Mouse (Mus musculus): ENCODE results near the gene Cbs. TPM values are rescaled to one million over a fixed set of nuclear protein-coding genes. Genes with fewer than 3 reads are reported as not detected.

The Cbs gene
- polyA plus RNA-seq, 1 experiment = 4.8 TPM

DNA sequence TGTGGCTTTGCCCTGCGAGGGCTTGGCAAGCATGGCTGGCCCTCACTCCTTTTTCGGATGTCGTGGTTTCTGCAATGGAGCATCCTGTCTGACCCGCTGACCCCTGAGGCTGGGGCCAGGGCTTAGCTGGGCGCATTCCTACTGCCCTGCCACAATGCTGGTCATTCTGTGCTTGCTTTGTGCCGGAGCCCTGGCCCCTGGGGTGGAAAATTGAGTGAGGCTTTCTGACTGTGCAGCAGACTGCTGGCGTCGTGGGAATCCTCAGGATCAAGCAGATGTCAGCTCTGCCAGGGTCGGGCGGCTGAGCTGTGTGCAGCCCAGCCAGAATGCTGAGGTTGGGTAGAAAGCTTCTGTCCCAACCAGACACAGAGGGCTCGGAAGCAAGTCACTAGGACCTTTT is 33.1 kb upstream of the Cbs start:
- Histone ChIP-seq H3K4me3 (replicated peaks; ENCODE audit: control insufficient read depth, low read depth, low read length) (no peak overlapping the region), H3K27ac (ENCODE audit: control insufficient read depth, insufficient read depth, low read depth, low read length, poor library complexity) (no peak overlapping the region), H3K4me1 (ENCODE audit: control insufficient read depth, insufficient read depth, low read length) (peaks cover 2% of the 10 kb centered on the region)
- TF ChIP-seq POLR2A (IDR thresholded peaks at IDR 0.05; ENCODE audit: borderline replicate concordance, control insufficient read depth, low read depth, low read length) (no peak), CTCF (IDR thresholded peaks at IDR 0.05; ENCODE audit: control insufficient read depth, insufficient read depth, low read length) (no peak)
- 67% methylated on average over 11 of the region's 11 CpGs for whole genome bisulfite sequencing

DNA sequence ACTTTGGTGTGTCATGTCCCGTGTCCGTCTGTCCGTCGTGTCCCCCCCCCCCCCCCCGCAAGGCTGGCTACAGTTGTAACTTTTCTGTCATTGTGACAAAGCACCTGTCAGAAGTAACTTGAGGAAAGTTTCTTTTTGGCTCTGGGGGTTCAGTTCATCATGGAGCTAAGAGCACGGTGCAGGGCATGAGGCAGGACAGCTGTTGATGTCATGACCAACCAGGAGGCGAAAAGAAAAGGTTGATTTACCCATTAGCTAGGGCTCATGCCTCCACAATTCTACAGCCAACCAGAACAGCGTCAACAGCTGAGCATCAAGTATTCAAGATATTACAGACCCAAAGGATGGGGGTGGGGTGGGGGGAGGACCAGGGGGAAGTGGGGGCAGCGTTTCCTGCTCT is 31.3 kb upstream of the Cbs start:
- H3K4me1 ChIP-seq (ENCODE audit: control insufficient read depth, insufficient read depth, low read length) = peaks cover 2% of the 10 kb centered on the region
- H3K27ac ChIP-seq (ENCODE audit: control insufficient read depth, insufficient read depth, low read depth, low read length, poor library complexity) = no peak overlapping the region
- H3K4me3 ChIP-seq (replicated peaks; ENCODE audit: control insufficient read depth, low read depth, low read length) = no peak overlapping the region
- WGBS = 57% methylated on average over 9 of the region's 9 CpGs
- no peak for TF ChIP-seq POLR2A (IDR thresholded peaks at IDR 0.05; ENCODE audit: borderline replicate concordance, control insufficient read depth, low read depth, low read length)
- TF ChIP-seq CTCF (IDR thresholded peaks at IDR 0.05; ENCODE audit: control insufficient read depth, insufficient read depth, low read length) = no peak

- peak; percentile 93 for TF ChIP-seq CTCF (IDR thresholded peaks at IDR 0.05; ENCODE audit: control insufficient read depth, insufficient read depth, low read length)
- TF ChIP-seq POLR2A (IDR thresholded peaks at IDR 0.05; ENCODE audit: borderline replicate concordance, control insufficient read depth, low read depth, low read length) = no peak
- no peaks in the 10 kb centered on the region for H3K4me1 ChIP-seq (ENCODE audit: control insufficient read depth, insufficient read depth, low read length)
- no peak overlapping the region for H3K4me3 ChIP-seq (replicated peaks; ENCODE audit: control insufficient read depth, low read depth, low read length)
- 3% methylated on average over 4 of the region's 4 CpGs for WGBS
- no peak overlapping the region for H3K27ac ChIP-seq (ENCODE audit: control insufficient read depth, insufficient read depth, low read depth, low read length, poor library complexity)
Observed at GRCm38 (mm10) chr17:31664760-31665159, 27.7 kb upstream of the Cbs start.

- Histone ChIP-seq H3K27ac (ENCODE audit: control insufficient read depth, insufficient read depth, low read depth, low read length, poor library complexity) (no peak overlapping the region), H3K4me3 (replicated peaks; ENCODE audit: control insufficient read depth, low read depth, low read length) (no peak overlapping the region), H3K4me1 (ENCODE audit: control insufficient read depth, insufficient read depth, low read length) (peaks cover 1% of the 10 kb centered on the region; the same call in 1 of the 2 replicates)
- TF ChIP-seq POLR2A (IDR thresholded peaks at IDR 0.05; ENCODE audit: borderline replicate concordance, control insufficient read depth, low read depth, low read length) (no peak), CTCF (IDR thresholded peaks at IDR 0.05; ENCODE audit: control insufficient read depth, insufficient read depth, low read length) (0 out of 2 replicates have a peak, but pooled peaks have one; percentile 10)
Observed at GRCm38 (mm10) chr17:31662855-31663254, 25.8 kb upstream of the Cbs start.

DNA sequence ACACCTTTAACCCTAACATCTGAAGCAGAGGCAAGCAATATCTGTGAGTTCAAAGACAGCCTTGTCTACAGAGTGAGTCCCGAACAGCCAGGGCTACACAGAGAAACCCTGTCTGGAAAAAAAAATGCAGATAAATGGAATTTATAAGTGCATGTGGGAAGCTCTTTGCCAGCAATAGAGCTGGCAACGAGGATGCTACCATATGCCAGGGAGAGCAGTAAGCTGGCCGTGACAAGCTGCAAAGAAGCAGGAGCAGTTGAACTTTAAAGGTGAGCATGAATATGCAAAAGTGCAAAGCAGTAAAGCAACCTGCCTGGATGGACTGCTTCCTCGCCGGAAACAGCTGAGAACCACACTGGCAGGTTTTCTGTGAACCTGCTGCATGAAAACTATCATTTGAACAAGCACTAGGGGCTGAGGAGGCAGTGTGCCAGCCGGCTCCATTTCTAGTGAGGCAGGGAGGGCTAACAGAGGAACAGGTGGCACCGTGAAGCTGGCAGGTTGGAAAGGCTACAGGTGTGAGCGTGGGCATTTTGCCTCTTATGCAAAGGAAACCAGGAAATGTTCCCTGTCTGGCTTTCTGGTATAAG is 23.7 kb upstream of the Cbs start:
- TF ChIP-seq CTCF (IDR thresholded peaks at IDR 0.05; ENCODE audit: control insufficient read depth, insufficient read depth, low read length) = no peak
- no peak for TF ChIP-seq POLR2A (IDR thresholded peaks at IDR 0.05; ENCODE audit: borderline replicate concordance, control insufficient read depth, low read depth, low read length)
- WGBS = 78% methylated on average over 8 of the region's 8 CpGs
- Histone ChIP-seq H3K4me1 (ENCODE audit: control insufficient read depth, insufficient read depth, low read length) (peaks cover 5% of the 10 kb centered on the region), H3K27ac (ENCODE audit: control insufficient read depth, insufficient read depth, low read depth, low read length, poor library complexity) (no peak overlapping the region), H3K4me3 (replicated peaks; ENCODE audit: control insufficient read depth, low read depth, low read length) (no peak overlapping the region)

DNA sequence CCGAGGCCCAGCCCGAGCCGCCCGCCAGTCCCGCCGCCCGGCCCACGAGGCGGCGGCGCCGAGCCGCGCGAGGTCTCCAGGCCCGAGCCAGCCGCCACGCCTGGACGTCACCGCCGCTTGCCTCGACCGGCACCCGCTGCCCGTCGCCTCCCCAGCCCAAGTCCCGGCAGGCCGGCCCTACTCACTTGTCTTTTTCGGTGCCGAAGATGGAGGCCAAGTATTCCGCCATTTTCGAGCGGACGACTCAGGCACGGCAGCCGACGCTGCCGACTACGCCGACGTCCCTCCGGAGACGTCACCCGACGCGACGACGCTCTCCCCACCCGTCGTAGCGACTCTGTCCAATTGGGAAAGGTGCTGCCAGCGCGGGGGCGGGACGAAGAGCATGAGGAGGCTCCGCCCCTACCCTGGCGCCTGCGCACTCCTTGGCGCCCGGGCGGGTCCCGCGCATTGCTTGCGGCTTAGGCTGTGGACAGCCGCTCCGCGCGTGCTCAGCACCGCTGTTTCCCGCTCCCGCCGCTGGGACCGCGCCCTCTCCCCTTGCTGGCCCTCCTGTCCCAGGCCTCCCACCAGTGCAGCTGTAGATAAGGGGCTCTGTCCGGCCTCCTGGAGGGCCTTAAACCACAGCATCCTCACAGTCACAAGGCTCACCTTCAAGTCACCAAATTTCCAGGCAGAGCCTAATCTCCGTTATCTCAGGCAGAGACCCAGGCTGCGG is 21.6 kb upstream of the Cbs start, which contains the start of gene U2af1:
U2af1 (minus strand) TSS at position 425 of the 718 bp plus-strand sequence.
- under 1% methylated on average over 74 of the region's 77 CpGs for whole genome bisulfite sequencing
- Histone ChIP-seq H3K27ac (ENCODE audit: control insufficient read depth, insufficient read depth, low read depth, low read length, poor library complexity) (peak within 1 kb of the TSS; percentile 89), H3K4me3 (replicated peaks; ENCODE audit: control insufficient read depth, low read depth, low read length) (peak within 1 kb of the TSS; percentile 91), H3K4me1 (ENCODE audit: control insufficient read depth, insufficient read depth, low read length) (peaks cover 7% of the 10 kb centered on the region)
- TF ChIP-seq POLR2A (IDR thresholded peaks at IDR 0.05; ENCODE audit: borderline replicate concordance, control insufficient read depth, low read depth, low read length) (peak; percentile 75; the same call in 1 of the 2 replicates), CTCF (IDR thresholded peaks at IDR 0.05; ENCODE audit: control insufficient read depth, insufficient read depth, low read length) (no peak)

DNA sequence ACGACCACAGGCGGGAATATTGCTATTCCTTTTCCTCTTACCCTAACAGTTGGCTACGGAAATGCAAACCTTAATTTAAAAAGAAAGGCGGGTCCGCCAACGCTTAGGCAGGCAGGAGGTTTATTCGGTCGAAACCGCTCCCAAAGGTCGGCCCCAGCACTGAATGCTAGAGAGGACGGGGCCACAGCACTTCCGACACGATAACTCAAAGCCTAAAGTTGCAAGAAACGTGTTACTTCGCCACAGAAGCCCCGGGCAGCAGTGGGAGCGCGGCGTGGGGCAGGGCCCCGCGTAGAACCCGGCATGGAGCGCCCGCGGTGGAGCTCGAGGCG is 21.1 kb upstream of the Cbs start:
- Histone ChIP-seq H3K4me3 (replicated peaks; ENCODE audit: control insufficient read depth, low read depth, low read length) (peak overlapping the region; percentile 91), H3K4me1 (ENCODE audit: control insufficient read depth, insufficient read depth, low read length) (peaks cover 9% of the 10 kb centered on the region), H3K27ac (ENCODE audit: control insufficient read depth, insufficient read depth, low read depth, low read length, poor library complexity) (peak overlapping the region; percentile 89)
- no peak for TF ChIP-seq CTCF (IDR thresholded peaks at IDR 0.05; ENCODE audit: control insufficient read depth, insufficient read depth, low read length)
- no peak for TF ChIP-seq POLR2A (IDR thresholded peaks at IDR 0.05; ENCODE audit: borderline replicate concordance, control insufficient read depth, low read depth, low read length)
- 0% methylated on average over 27 of the region's 27 CpGs for WGBS

- WGBS = 43% methylated on average over 12 of the region's 12 CpGs
- Histone ChIP-seq H3K4me1 (ENCODE audit: control insufficient read depth, insufficient read depth, low read length) (peaks cover 9% of the 10 kb centered on the region), H3K27ac (ENCODE audit: control insufficient read depth, insufficient read depth, low read depth, low read length, poor library complexity) (no peak overlapping the region), H3K4me3 (replicated peaks; ENCODE audit: control insufficient read depth, low read depth, low read length) (peak overlapping the region; percentile 91)
- TF ChIP-seq CTCF (IDR thresholded peaks at IDR 0.05; ENCODE audit: control insufficient read depth, insufficient read depth, low read length) (no peak), POLR2A (IDR thresholded peaks at IDR 0.05; ENCODE audit: borderline replicate concordance, control insufficient read depth, low read depth, low read length) (no peak)
Observed at GRCm38 (mm10) chr17:31657141-31657983, 20.3 kb upstream of the Cbs start.

Measured in bone marrow, adult 2 months (tissue).